Mouse (Mus musculus) bone marrow, adult 2 months (tissue): ENCODE data around the gene Cyb561.

Experiments
- CTCF ChIP-seq: fragments of 200-500 bp; IDR thresholded peaks from 2 replicates; pipeline ENCODE4 v1.5.1; 2011; ENCODE audit warnings: low read length, control low read depth; ENCODE audit not compliant: control insufficient read depth, insufficient read depth
- POLR2A ChIP-seq: fragments of 200-500 bp; IDR thresholded peaks from 2 replicates; pipeline ENCODE4 v1.6.1; 2011; ENCODE audit warnings: low read depth, mild to moderate bottlenecking, control low read depth, low read length, borderline replicate concordance; ENCODE audit not compliant: control insufficient read depth

DNA sequence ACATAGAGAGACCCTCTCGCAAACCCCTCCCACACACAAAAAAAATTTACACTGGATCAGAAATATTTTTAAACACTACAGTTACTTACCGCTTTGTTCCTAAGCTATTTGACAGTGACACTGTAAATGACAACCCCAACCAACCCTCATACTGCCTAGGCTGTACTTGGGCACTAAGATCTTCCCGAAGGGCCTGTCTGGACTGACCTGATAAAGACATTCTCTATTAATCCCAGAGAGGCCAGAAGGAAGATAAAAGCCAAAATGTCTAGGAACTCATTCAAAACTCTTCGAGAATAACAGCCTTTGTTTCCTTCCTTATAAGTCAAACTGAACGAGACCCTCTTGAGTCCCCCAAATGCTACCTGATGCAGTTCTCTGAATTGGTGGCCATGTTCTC, 31.9 kb downstream of the Cyb561 start:
- TF ChIP-seq CTCF (no peak), POLR2A (no peak)
